Mouse (Mus musculus) hindbrain, embryonic 12.5 days (tissue): ENCODE results near the gene Bcl2l12. TPM values are rescaled to one million over a fixed set of nuclear protein-coding genes. Genes with fewer than 3 reads are reported as not detected.
A peak's percentile ranks its signal among the peaks of the same experiment; 100 is the strongest.
"Not testable (repeated sequence)": the region's sequence is repeated elsewhere in the genome, so short reads cannot be mapped to it uniquely, and the experiment has no call there.

Experiments
- ATAC-seq: fragments of 200-750 bp; cut with Nextera tagmentation; 2 replicates; pipeline ENCODE4 v1.8.0; 2017; ENCODE audit warnings: moderate TSS enrichment; ENCODE audit not compliant: low FRiP score
- H3K27ac ChIP-seq: fragments of 300-500 bp; sonication (generic); 2 replicates; pipeline ENCODE4 v1.5.1; 2016; ENCODE audit warnings: mild to moderate bottlenecking
- H3K27me3 ChIP-seq: fragments of 300-500 bp; sonication (generic); 2 replicates; pipeline ENCODE4 v1.6.1; 2016; ENCODE audit warnings: mild to moderate bottlenecking
- H3K36me3 ChIP-seq: fragments of 300-500 bp; sonication (generic); 2 replicates; pipeline ENCODE4 v1.6.1; 2016; ENCODE audit warnings: mild to moderate bottlenecking
- H3K4me1 ChIP-seq: fragments of 300-500 bp; sonication (generic); 2 replicates; pipeline ENCODE4 v1.6.1; 2016
- H3K4me2 ChIP-seq: fragments of 300-500 bp; sonication (generic); replicated peaks from 2 replicates; pipeline ENCODE4 v1.6.1; 2016; ENCODE audit warnings: mild to moderate bottlenecking
- H3K4me3 ChIP-seq: fragments of 300-500 bp; sonication (generic); 2 replicates; pipeline ENCODE4 v1.5.1; 2016; ENCODE audit warnings: mild to moderate bottlenecking
- H3K9ac ChIP-seq: fragments of 300-500 bp; sonication (generic); 2 replicates; pipeline ENCODE4 v1.6.1; 2016; ENCODE audit warnings: mild to moderate bottlenecking, moderate library complexity
- H3K9me3 ChIP-seq: fragments of 300-500 bp; sonication (generic); replicated peaks from 2 replicates; pipeline ENCODE4 v1.6.1; 2016; ENCODE audit warnings: mild to moderate bottlenecking
- WGBS: fragments of 180-500 bp; shearing (Covaris S2); methylation state at CpG from one replicate; pipeline ENCODE4 v1.1.7; 2016; 5-methylcytosine and 5-hydroxymethylcytosine counted together
- polyA plus RNA-seq: library from polyadenylated mRNA; unstranded; fragments of >200 nt; fragmentation: Nextera tagmentation; extraction: Ambion mirVana; gene quantifications from 2 replicates; pipeline ENCODE4 v1.2.1, GENCODE M21; 2016

Bcl2l12 gene
- polyA plus RNA-seq, 1 experiment from 2014 or later = 46.8 TPM

GRCm38 (mm10) chr7:45029995-45030394 lies 31.5 kb upstream of the Bcl2l12 start:
- Histone ChIP-seq H3K9me3 (no peaks in the 10 kb centered on the region), H3K4me3 (no peak overlapping the region), H3K27ac (no peak overlapping the region), H3K36me3 (peaks cover 85% of the 10 kb centered on the region), H3K9ac (no peak overlapping the region), H3K27me3 (no peaks in the 10 kb centered on the region), H3K4me2 (no peak overlapping the region), H3K4me1 (peaks cover 12% of the 10 kb centered on the region)
- no peak for ATAC-seq
- 94% methylated on average over 6 of the region's 6 CpGs for WGBS

- Histone ChIP-seq H3K36me3 (peaks cover 69% of the 10 kb centered on the region), H3K4me2 (no peak overlapping the region), H3K27me3 (no peaks in the 10 kb centered on the region), H3K9me3 (no peaks in the 10 kb centered on the region), H3K4me1 (peaks cover 12% of the 10 kb centered on the region), H3K9ac (no peak overlapping the region), H3K4me3 (no peak overlapping the region), H3K27ac (no peak overlapping the region)
- WGBS = 93% methylated on average over 10 of the region's 11 CpGs
- no peak for ATAC-seq
Observed at GRCm38 (mm10) chr7:45028351-45028750, 29.8 kb upstream of the Bcl2l12 start.

- H3K4me3 ChIP-seq = no peak overlapping the region
- WGBS = 93% methylated on average over 9 of the region's 9 CpGs
- H3K9me3 ChIP-seq = no peaks in the 10 kb centered on the region
- no peak overlapping the region for H3K9ac ChIP-seq
- H3K27ac ChIP-seq = no peak overlapping the region
- H3K4me1 ChIP-seq = peaks cover 12% of the 10 kb centered on the region
- H3K36me3 ChIP-seq = peaks cover 63% of the 10 kb centered on the region
- H3K4me2 ChIP-seq = no peak overlapping the region
- H3K27me3 ChIP-seq = no peaks in the 10 kb centered on the region
- ATAC-seq = no peak
Observed at GRCm38 (mm10) chr7:45027761-45028160, 29.2 kb upstream of the Bcl2l12 start.

GRCm38 (mm10) chr7:45026256-45026655 lies 27.7 kb upstream of the Bcl2l12 start:
- Histone ChIP-seq H3K4me2 (no peak overlapping the region), H3K27ac (peak overlapping the region; percentile 13; the same call in 1 of the 2 replicates), H3K27me3 (no peaks in the 10 kb centered on the region), H3K4me1 (peaks cover 12% of the 10 kb centered on the region), H3K9ac (no peak overlapping the region), H3K9me3 (no peaks in the 10 kb centered on the region), H3K4me3 (no peak overlapping the region), H3K36me3 (peaks cover 48% of the 10 kb centered on the region)
- 54% methylated on average over 2 of the region's 2 CpGs for WGBS
- ATAC-seq = no peak

DNA sequence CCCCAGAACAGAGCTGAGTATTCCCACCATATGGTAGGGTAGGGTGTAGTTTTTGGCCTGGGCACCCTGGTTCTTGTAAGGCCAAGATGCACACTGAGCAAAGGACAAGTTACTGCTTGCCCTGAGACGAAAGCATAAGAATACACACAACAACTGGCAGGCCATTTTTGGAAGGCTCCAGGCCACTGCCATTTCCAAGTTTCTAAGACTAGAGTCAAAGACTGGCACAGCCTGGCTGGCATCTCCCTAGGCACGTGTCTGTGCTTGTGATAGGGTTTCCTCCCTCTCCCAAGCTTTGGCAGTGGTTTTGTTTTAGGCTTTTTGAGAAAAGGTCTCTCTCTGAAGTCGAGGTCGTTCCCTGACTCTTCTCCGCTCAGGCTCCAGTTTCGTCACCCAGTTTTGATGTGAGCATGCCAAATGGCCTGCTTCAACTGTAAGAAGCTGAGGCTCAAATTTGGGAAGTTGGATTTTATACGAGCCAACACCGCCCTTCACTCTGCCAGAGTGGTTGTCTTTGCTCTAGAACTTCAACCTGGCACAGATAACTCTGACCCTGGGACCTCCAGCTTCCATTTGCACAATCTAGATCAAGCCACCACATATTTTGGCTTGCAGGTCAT lies 27.2 kb upstream of the Bcl2l12 start:
- 80% methylated on average over 8 of the region's 8 CpGs for WGBS
- Histone ChIP-seq H3K9ac (no peak overlapping the region), H3K27ac (peak overlapping the region; percentile 52), H3K4me3 (no peak overlapping the region), H3K27me3 (no peaks in the 10 kb centered on the region), H3K36me3 (peaks cover 42% of the 10 kb centered on the region), H3K4me2 (no peak overlapping the region), H3K4me1 (peaks cover 12% of the 10 kb centered on the region), H3K9me3 (no peaks in the 10 kb centered on the region)
- ATAC-seq = no peak

- H3K9me3 ChIP-seq = no peaks in the 10 kb centered on the region
- ATAC-seq = no peak
- no peak overlapping the region for H3K27ac ChIP-seq
- peaks cover 31% of the 10 kb centered on the region for H3K36me3 ChIP-seq
- 0 out of 2 replicates have a peak, but pooled peaks cover 3% of the 10 kb centered on the region for H3K27me3 ChIP-seq
- H3K4me1 ChIP-seq = peaks cover 12% of the 10 kb centered on the region
- H3K4me2 ChIP-seq = no peak overlapping the region
- no peak overlapping the region for H3K9ac ChIP-seq
- WGBS = 85% methylated on average over 15 of the region's 15 CpGs
- H3K4me3 ChIP-seq = no peak overlapping the region
Observed at GRCm38 (mm10) chr7:45024281-45025248, 26.1 kb upstream of the Bcl2l12 start.

DNA sequence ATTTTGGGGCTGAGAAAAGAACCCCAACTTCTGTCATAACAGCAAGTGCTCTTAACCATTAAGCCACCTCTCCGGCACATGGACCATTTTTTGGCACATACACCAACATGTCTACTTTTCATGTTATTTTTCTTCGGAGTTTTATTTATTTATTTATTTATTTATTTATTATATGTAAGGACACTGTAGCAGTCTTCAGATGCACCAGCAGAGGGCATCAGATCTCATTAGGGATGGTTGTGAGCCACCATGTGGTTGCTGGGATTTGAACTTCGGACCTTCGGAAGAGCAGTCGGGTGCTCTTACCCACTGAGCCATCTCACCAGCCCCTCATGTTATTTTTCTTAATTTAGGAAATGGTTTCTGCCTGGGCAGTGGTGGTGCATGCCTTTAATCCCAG lies 25.2 kb upstream of the Bcl2l12 start:
- whole genome bisulfite sequencing = 84% methylated on average over 5 of the region's 5 CpGs
- H3K4me3 ChIP-seq, H3K9me3 ChIP-seq, H3K27me3 ChIP-seq, H3K9ac ChIP-seq, H3K27ac ChIP-seq, H3K4me2 ChIP-seq, ATAC-seq: not testable (repeated sequence)
- Histone ChIP-seq H3K36me3 (peaks cover 22% of the 10 kb centered on the region), H3K4me1 (peaks cover 15% of the 10 kb centered on the region)

GRCm38 (mm10) chr7:45020225-45020624 lies 21.7 kb upstream of the Bcl2l12 start:
- Histone ChIP-seq H3K9me3 (no peaks in the 10 kb centered on the region), H3K27ac (no peak overlapping the region), H3K36me3 (no peaks in the 10 kb centered on the region), H3K9ac (no peak overlapping the region; the same call in 1 of the 2 replicates), H3K27me3 (0 out of 2 replicates have a peak, but pooled peaks cover 3% of the 10 kb centered on the region), H3K4me3 (no peak overlapping the region), H3K4me1 (peaks cover 20% of the 10 kb centered on the region), H3K4me2 (no peak overlapping the region)
- 79% methylated on average over 9 of the region's 9 CpGs for WGBS
- ATAC-seq = no peak

DNA sequence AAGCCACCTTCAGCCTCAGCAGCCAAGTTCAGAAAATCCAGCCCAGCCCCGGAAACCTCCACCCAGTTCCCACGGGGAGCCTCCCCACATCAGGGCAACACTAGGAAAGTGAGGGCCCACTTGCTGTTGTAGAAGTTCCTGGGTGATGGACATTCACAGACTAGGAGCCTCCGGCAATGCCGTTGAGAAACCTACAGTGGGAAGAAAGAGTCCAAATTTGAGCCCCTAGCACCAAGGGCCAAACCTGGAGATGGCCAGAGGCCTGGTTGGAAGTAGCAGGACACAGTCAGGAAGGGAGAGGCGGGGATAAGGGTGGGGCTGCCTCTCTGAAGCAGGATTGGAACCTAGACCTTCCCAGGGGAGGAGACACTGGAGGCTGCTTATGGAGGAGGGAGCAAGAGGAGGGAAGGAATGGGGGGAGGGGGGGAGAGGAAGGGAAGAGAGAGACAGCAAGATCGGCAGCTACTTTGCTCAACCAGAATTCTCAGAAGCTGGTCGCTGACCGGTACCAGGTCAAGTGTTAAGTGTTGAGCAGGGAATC lies 20.6 kb upstream of the Bcl2l12 start:
- Histone ChIP-seq H3K27me3 (0 out of 2 replicates have a peak, but pooled peaks cover 3% of the 10 kb centered on the region), H3K27ac (no peak overlapping the region), H3K4me1 (peaks cover 30% of the 10 kb centered on the region), H3K36me3 (no peaks in the 10 kb centered on the region), H3K4me2 (peak overlapping the region; percentile 86; the same call in 1 of the 2 replicates), H3K4me3 (no peak overlapping the region), H3K9me3 (no peaks in the 10 kb centered on the region), H3K9ac (no peak overlapping the region)
- 44% methylated on average over 8 of the region's 8 CpGs for WGBS
- no peak for ATAC-seq

DNA sequence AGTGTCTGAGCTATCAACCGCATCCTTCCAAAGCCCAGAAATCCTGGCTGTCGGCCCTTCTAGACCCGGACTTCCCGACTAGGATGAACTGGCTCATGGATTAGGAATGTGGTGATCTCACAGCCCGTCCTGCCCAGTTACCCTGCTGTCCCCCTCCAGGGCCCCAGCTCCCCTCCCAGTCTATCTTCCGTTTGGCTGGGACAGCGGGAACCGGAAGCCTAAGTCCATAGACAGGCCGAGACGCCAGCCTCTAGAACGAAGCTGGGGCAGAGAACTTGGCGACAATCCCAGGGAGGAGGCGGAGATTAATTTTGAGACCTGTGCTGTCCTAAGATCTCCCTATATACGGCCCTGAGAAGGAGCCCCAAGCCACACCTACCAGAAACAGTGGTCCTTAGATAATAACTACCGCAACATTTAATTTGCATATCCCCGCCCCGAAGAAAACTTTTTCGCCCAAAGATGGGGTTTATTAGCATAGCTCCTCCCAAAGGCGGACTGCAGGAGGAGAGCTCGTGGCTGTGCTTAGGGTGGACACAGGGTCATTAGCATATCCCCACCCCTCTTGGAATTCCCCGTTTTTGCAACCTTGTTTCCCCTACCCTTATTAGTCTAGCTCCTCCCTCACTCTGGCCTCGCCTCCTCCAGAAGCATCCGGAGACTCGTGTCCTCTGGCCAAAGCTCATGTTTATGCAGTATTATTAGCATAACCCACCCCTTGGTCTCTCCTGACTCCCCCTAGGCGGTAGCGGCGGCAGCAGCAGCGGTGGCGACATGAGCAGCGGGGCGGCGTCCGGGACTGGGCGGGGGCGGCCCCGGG lies 18.9 kb upstream of the Bcl2l12 start, which contains the start of gene Rras:
TSS of gene Rras (plus strand) at position 720 of the 820 bp plus-strand sequence.
- peak within 1 kb of the TSS; percentile 93 for H3K4me3 ChIP-seq
- no peaks in the 10 kb centered on the region for H3K9me3 ChIP-seq
- under 1% methylated on average over 35 of the region's 36 CpGs for WGBS
- H3K27me3 ChIP-seq = 0 out of 2 replicates have a peak, but pooled peaks cover 3% of the 10 kb centered on the region
- peak; percentile 77 for ATAC-seq
- peaks cover 10% of the 10 kb centered on the region for H3K36me3 ChIP-seq
- H3K27ac ChIP-seq = peak within 1 kb of the TSS; percentile 85
- H3K9ac ChIP-seq = peak within 1 kb of the TSS; percentile 69
- peaks cover 34% of the 10 kb centered on the region for H3K4me1 ChIP-seq
- H3K4me2 ChIP-seq = peak within 1 kb of the TSS; percentile 86

GRCm38 (mm10) chr7:45016761-45017160 lies 18.2 kb upstream of the Bcl2l12 start:
- no peak; the same call in 1 of the 2 replicates for ATAC-seq
- Histone ChIP-seq H3K9me3 (no peaks in the 10 kb centered on the region), H3K4me3 (peak overlapping the region; percentile 93), H3K36me3 (peaks cover 17% of the 10 kb centered on the region), H3K27ac (peak overlapping the region; percentile 85), H3K27me3 (0 out of 2 replicates have a peak, but pooled peaks cover 3% of the 10 kb centered on the region), H3K4me1 (peaks cover 34% of the 10 kb centered on the region), H3K9ac (peak overlapping the region; percentile 51), H3K4me2 (peak overlapping the region; percentile 86)
- 3% methylated on average over 4 of the region's 4 CpGs for WGBS
